In genomic region chr15:40046219-40046618, GRCm38 (mm10) we compare ENCODE assay signal across 22 mouse cellular contexts.
A peak's percentile ranks its signal among the peaks of the same experiment; 100 is the strongest.
DNase-seq lines count a peak whose midpoint lies in the region; ATAC-seq lines count a peak whose summit lies in the region.
"Had no signal": no experiment of that assay in that cellular context is flagged by ENCODE, and none has a peak within 500 bp of the region (broad histone marks: within the 10 kb centered on the region; RNA-seq: fewer than 3 reads in every experiment).

No protein-coding gene starts in this region.

- no peak overlapping the region for H3K9ac ChIP-seq in hindbrain, embryonic 12.5 days
- no peak overlapping the region for H3K9ac ChIP-seq in hindbrain, embryonic 14.5 days
- H3K9ac ChIP-seq in kidney, embryonic 14.5 days (ENCODE audit: low read depth, low read length) = no peak overlapping the region
- H3K9ac ChIP-seq: embryonic facial prominence, embryonic 12.5 days; forebrain, embryonic 15.5 days; heart, embryonic 12.5 days; midbrain, embryonic 15.5 days had no signal

- H3K4me1 ChIP-seq in hindbrain, embryonic 12.5 days = peaks cover 3% of the 10 kb centered on the region; the same call in 1 of the 2 replicates
- H3K4me1 ChIP-seq in hindbrain, embryonic 14.5 days (replicated peaks; ENCODE audit: control insufficient read depth, insufficient read depth, low read length) = no peaks in the 10 kb centered on the region
- H3K4me1 ChIP-seq in kidney, embryonic 14.5 days (ENCODE audit: control insufficient read depth, insufficient read depth, low read length) = no peaks in the 10 kb centered on the region
- H3K4me1 ChIP-seq: embryonic facial prominence, embryonic 12.5 days; forebrain, embryonic 15.5 days; midbrain, embryonic 15.5 days had no signal

- peak; percentile 38; the same call in 1 of the 2 replicates for ATAC-seq in hindbrain, embryonic 12.5 days (ENCODE audit: low FRiP score)
- no peak for ATAC-seq in hindbrain, embryonic 14.5 days (ENCODE audit: low FRiP score)
- ATAC-seq in kidney, embryonic 14.5 days (ENCODE audit: low FRiP score, low TSS enrichment) = no peak
- ATAC-seq: forebrain, embryonic 15.5 days; midbrain, embryonic 15.5 days; Patski had no signal

- no peaks in the 10 kb centered on the region for H3K36me3 ChIP-seq in hindbrain, embryonic 12.5 days
- no peaks in the 10 kb centered on the region for H3K36me3 ChIP-seq in hindbrain, embryonic 14.5 days (replicated peaks; ENCODE audit: control insufficient read depth, insufficient read depth)
- no peaks in the 10 kb centered on the region for H3K36me3 ChIP-seq in kidney, embryonic 14.5 days (ENCODE audit: control insufficient read depth, insufficient read depth, low read length)
- H3K36me3 ChIP-seq: embryonic facial prominence, embryonic 12.5 days; forebrain, embryonic 15.5 days; heart, embryonic 12.5 days; midbrain, embryonic 15.5 days had no signal

- no peaks in the 10 kb centered on the region for H3K27me3 ChIP-seq in hindbrain, embryonic 12.5 days
- H3K27me3 ChIP-seq in hindbrain, embryonic 14.5 days (ENCODE audit: control insufficient read depth, insufficient read depth, low read length) = no peaks in the 10 kb centered on the region
- H3K27me3 ChIP-seq in kidney, embryonic 14.5 days (ENCODE audit: control insufficient read depth, insufficient read depth, low read length) = no peaks in the 10 kb centered on the region
- H3K27me3 ChIP-seq: embryonic facial prominence, embryonic 12.5 days; forebrain, embryonic 15.5 days; heart, embryonic 12.5 days; megakaryocyte, embryonic 14.5 days; midbrain, embryonic 15.5 days; Patski had no signal

- H3K4me2 ChIP-seq in hindbrain, embryonic 12.5 days (replicated peaks) = no peak overlapping the region
- no peak overlapping the region for H3K4me2 ChIP-seq in hindbrain, embryonic 14.5 days (replicated peaks)
- H3K4me2 ChIP-seq in kidney, embryonic 14.5 days (replicated peaks; ENCODE audit: low read depth, low read length) = no peak overlapping the region
- H3K4me2 ChIP-seq: embryonic facial prominence, embryonic 12.5 days; forebrain, embryonic 15.5 days; heart, embryonic 12.5 days; midbrain, embryonic 15.5 days had no signal

- H3K9me3 ChIP-seq in hindbrain, embryonic 12.5 days (replicated peaks) = no peaks in the 10 kb centered on the region
- no peaks in the 10 kb centered on the region for H3K9me3 ChIP-seq in hindbrain, embryonic 14.5 days (ENCODE audit: control insufficient read depth, low read length)
- H3K9me3 ChIP-seq in kidney, embryonic 14.5 days (ENCODE audit: control insufficient read depth, low read length) = no peaks in the 10 kb centered on the region
- H3K9me3 ChIP-seq: embryonic facial prominence, embryonic 12.5 days; forebrain, embryonic 15.5 days; heart, embryonic 12.5 days; megakaryocyte, embryonic 14.5 days; midbrain, embryonic 15.5 days had no signal

- WGBS in hindbrain, embryonic 12.5 days = 38% methylated on average over 5 of the region's 5 CpGs
- WGBS in hindbrain, embryonic 14.5 days = 42% methylated on average over 5 of the region's 5 CpGs
- WGBS in kidney, embryonic 14.5 days = 47% methylated on average over 5 of the region's 5 CpGs

- no peak for DNase-seq in hindbrain, embryonic 14.5 days (ENCODE audit: low spot score)
- peak; percentile 48 for DNase-seq in embryo, embryonic 10.5 days (ENCODE audit: low spot score)
- peak; percentile 14 for DNase-seq in hindlimb bud, embryonic 11.5 days (ENCODE audit: extremely low spot score, low read depth, low spot score)
- peak; percentile 7 for DNase-seq in yolk sac, embryonic 10.5 days (ENCODE audit: low spot score)
- no peak for DNase-seq in frontal cortex, postnatal 14 days (ENCODE audit: low spot score in 2 of 2)
- DNase-seq: cerebellum, adult 18-20 months; cerebellum, postnatal 25 days; heart, postnatal 14 days; kidney, adult 9 months; kidney, postnatal 36 days; lung, postnatal 10 days; retina, postnatal 1 day had no signal

- no peak overlapping the region for H3K4me3 ChIP-seq in hindbrain, embryonic 12.5 days
- H3K4me3 ChIP-seq in hindbrain, embryonic 14.5 days (replicated peaks; ENCODE audit: low read length) = no peak overlapping the region
- H3K4me3 ChIP-seq in kidney, embryonic 14.5 days (ENCODE audit: low read length) = no peak overlapping the region
- H3K4me3 ChIP-seq: embryonic facial prominence, embryonic 12.5 days; erythroblast, embryonic 14.5 days; forebrain, embryonic 15.5 days; heart, embryonic 12.5 days; megakaryocyte, embryonic 14.5 days; midbrain, embryonic 15.5 days; myocyte had no signal

- no peak overlapping the region for H3K27ac ChIP-seq in hindbrain, embryonic 12.5 days
- no peak overlapping the region for H3K27ac ChIP-seq in hindbrain, embryonic 14.5 days
- H3K27ac ChIP-seq in kidney, embryonic 14.5 days (ENCODE audit: low read depth, low read length) = no peak overlapping the region
- H3K27ac ChIP-seq: embryonic facial prominence, embryonic 12.5 days; forebrain, embryonic 15.5 days; midbrain, embryonic 15.5 days had no signal

Comparison
In these comparisons a context has a peak if more than half of its experiments do, and no peak if none do; other contexts are left out.
1. DNase-seq: peak in embryo, embryonic 10.5 days (single experiment), hindlimb bud, embryonic 11.5 days (single experiment) and yolk sac, embryonic 10.5 days (single experiment); none in hindbrain, embryonic 14.5 days (single experiment) and frontal cortex, postnatal 14 days (0 of 2).